Mouse (Mus musculus) intestine, embryonic 16.5 days (tissue): ENCODE results near the gene Sptb. TPM values are rescaled to one million over a fixed set of nuclear protein-coding genes. Genes with fewer than 3 reads are reported as not detected.

Experiments
- ATAC-seq: fragments of 200-750 bp; cut with Nextera tagmentation; 2 replicates; pipeline ENCODE4 v1.8.0; 2017; ENCODE audit warnings: moderate TSS enrichment, moderate library complexity
- H3K27ac ChIP-seq: fragments of 300-500 bp; sonication (generic); 2 replicates; pipeline ENCODE4 v1.5.1; 2014; ENCODE audit warnings: mild to moderate bottlenecking, low read length
- H3K27me3 ChIP-seq: fragments of 300-500 bp; sonication (generic); replicated peaks from 2 replicates; pipeline ENCODE4 v1.6.1; 2014; ENCODE audit warnings: low read length, control low read depth, mixed read lengths; ENCODE audit not compliant: control insufficient read depth, insufficient read depth
- H3K36me3 ChIP-seq: fragments of 300-500 bp; sonication (generic); 2 replicates; pipeline ENCODE4 v1.6.1; 2014; ENCODE audit warnings: low read length, control low read depth; ENCODE audit not compliant: control insufficient read depth, insufficient read depth
- H3K4me1 ChIP-seq: fragments of 300-500 bp; sonication (generic); 2 replicates; pipeline ENCODE4 v1.6.1; 2014; ENCODE audit warnings: low read length, control low read depth, mixed read lengths; ENCODE audit not compliant: control insufficient read depth, insufficient read depth
- H3K4me2 ChIP-seq: fragments of 300-500 bp; sonication (generic); 2 replicates; pipeline ENCODE4 v1.6.1; 2014; ENCODE audit warnings: low read depth, low read length, control low read depth
- H3K4me3 ChIP-seq: fragments of 300-500 bp; sonication (generic); 2 replicates; pipeline ENCODE4 v1.5.1; 2014; ENCODE audit warnings: mild to moderate bottlenecking, low read length
- H3K9ac ChIP-seq: fragments of 300-500 bp; sonication (generic); 2 replicates; pipeline ENCODE4 v1.6.1; 2014; ENCODE audit warnings: low read depth, low read length
- H3K9me3 ChIP-seq: fragments of 300-500 bp; sonication (generic); 2 replicates; pipeline ENCODE4 v1.6.1; 2016; ENCODE audit warnings: low read length, control low read depth; ENCODE audit not compliant: control insufficient read depth
- WGBS: fragments of 180-500 bp; shearing (Covaris S2); extraction: QIAGEN DNeasy Blood & Tissue Kit; methylation state at CpG from one replicate; pipeline ENCODE4 v1.1.7; 2014; 5-methylcytosine and 5-hydroxymethylcytosine counted together
- polyA plus RNA-seq: library from polyadenylated mRNA; unstranded; fragments of >200 nt; fragmentation: Nextera tagmentation; extraction: Ambion mirVana; gene quantifications from 2 replicates; pipeline ENCODE4 v1.2.1, GENCODE M21; 2015

Sptb gene
- polyA plus RNA-seq, 1 experiment from 2014 or later = 1.2 TPM

GRCm38 (mm10) chr12:76618175-76618574 is 92.2 kb downstream of the Sptb start:
- Histone ChIP-seq H3K27me3 (no peaks in the 10 kb centered on the region), H3K36me3 (no peaks in the 10 kb centered on the region), H3K4me1 (peaks cover 3% of the 10 kb centered on the region; the same call in 1 of the 2 replicates), H3K27ac (no peak overlapping the region), H3K4me3 (no peak overlapping the region), H3K4me2 (no peak overlapping the region), H3K9me3 (no peaks in the 10 kb centered on the region), H3K9ac (no peak overlapping the region)
- WGBS = 82% methylated on average over 4 of the region's 4 CpGs
- no peak for ATAC-seq

GRCm38 (mm10) chr12:76615580-76615937 is 94.8 kb downstream of the Sptb start:
- no peak overlapping the region for H3K4me3 ChIP-seq
- no peak overlapping the region for H3K27ac ChIP-seq
- H3K4me2 ChIP-seq = no peak overlapping the region
- no peaks in the 10 kb centered on the region for H3K9me3 ChIP-seq
- peaks cover 3% of the 10 kb centered on the region; the same call in 1 of the 2 replicates for H3K4me1 ChIP-seq
- H3K9ac ChIP-seq = no peak overlapping the region
- no peaks in the 10 kb centered on the region for H3K27me3 ChIP-seq
- H3K36me3 ChIP-seq = no peaks in the 10 kb centered on the region
- 75% methylated on average over 4 of the region's 4 CpGs for WGBS
- ATAC-seq = no peak

- Histone ChIP-seq H3K4me3 (no peak overlapping the region), H3K4me2 (no peak overlapping the region), H3K4me1 (peaks cover 3% of the 10 kb centered on the region; the same call in 1 of the 2 replicates), H3K27me3 (no peaks in the 10 kb centered on the region), H3K9me3 (no peaks in the 10 kb centered on the region), H3K27ac (0 out of 2 replicates have a peak overlapping the region, but pooled peaks have one; percentile 3), H3K9ac (no peak overlapping the region), H3K36me3 (no peaks in the 10 kb centered on the region)
- WGBS = 55% methylated on average over 12 of the region's 12 CpGs
- no peak for ATAC-seq
Measured at GRCm38 (mm10) chr12:76614868-76615579, 95.3 kb downstream of the Sptb start.

GRCm38 (mm10) chr12:76612621-76613020 is 97.7 kb downstream of the Sptb start:
- peaks cover 3% of the 10 kb centered on the region; the same call in 1 of the 2 replicates for H3K4me1 ChIP-seq
- no peak overlapping the region for H3K4me3 ChIP-seq
- ATAC-seq = no peak
- H3K36me3 ChIP-seq = no peaks in the 10 kb centered on the region
- 79% methylated on average over 12 of the region's 12 CpGs for WGBS
- H3K27ac ChIP-seq = no peak overlapping the region
- no peak overlapping the region for H3K4me2 ChIP-seq
- H3K9me3 ChIP-seq = no peaks in the 10 kb centered on the region
- H3K9ac ChIP-seq = no peak overlapping the region
- H3K27me3 ChIP-seq = no peaks in the 10 kb centered on the region

GRCm38 (mm10) chr12:76608997-76609565 is 101.3 kb downstream of the Sptb start:
- Histone ChIP-seq H3K27ac (no peak overlapping the region), H3K4me1 (no peaks in the 10 kb centered on the region), H3K9me3 (no peaks in the 10 kb centered on the region), H3K9ac (no peak overlapping the region), H3K27me3 (no peaks in the 10 kb centered on the region), H3K4me2 (no peak overlapping the region), H3K4me3 (no peak overlapping the region), H3K36me3 (no peaks in the 10 kb centered on the region)
- ATAC-seq = no peak
- 77% methylated on average over 15 of the region's 15 CpGs for WGBS

- Histone ChIP-seq H3K9ac (no peak overlapping the region), H3K27me3 (no peaks in the 10 kb centered on the region), H3K36me3 (no peaks in the 10 kb centered on the region), H3K4me1 (no peaks in the 10 kb centered on the region), H3K4me3 (no peak overlapping the region), H3K27ac (no peak overlapping the region), H3K4me2 (no peak overlapping the region), H3K9me3 (no peaks in the 10 kb centered on the region)
- 79% methylated on average over 11 of the region's 11 CpGs for WGBS
- no peak for ATAC-seq
Measured at GRCm38 (mm10) chr12:76608241-76608640, 102.1 kb downstream of the Sptb start.

- no peaks in the 10 kb centered on the region for H3K9me3 ChIP-seq
- H3K36me3 ChIP-seq = no peaks in the 10 kb centered on the region
- no peaks in the 10 kb centered on the region for H3K4me1 ChIP-seq
- H3K4me2 ChIP-seq = no peak overlapping the region
- H3K27ac ChIP-seq = no peak overlapping the region
- ATAC-seq = no peak
- H3K27me3 ChIP-seq = no peaks in the 10 kb centered on the region
- H3K9ac ChIP-seq = no peak overlapping the region
- H3K4me3 ChIP-seq = no peak overlapping the region
- WGBS = 65% methylated on average over 3 of the region's 3 CpGs
Measured at GRCm38 (mm10) chr12:76605837-76606236, 104.5 kb downstream of the Sptb start.

- Histone ChIP-seq H3K4me2 (no peak overlapping the region), H3K9me3 (no peaks in the 10 kb centered on the region), H3K9ac (no peak overlapping the region), H3K36me3 (no peaks in the 10 kb centered on the region), H3K4me3 (no peak overlapping the region), H3K27me3 (no peaks in the 10 kb centered on the region), H3K27ac (no peak overlapping the region), H3K4me1 (no peaks in the 10 kb centered on the region)
- 74% methylated on average over 4 of the region's 4 CpGs for WGBS
- ATAC-seq = no peak
Measured at GRCm38 (mm10) chr12:76604546-76604945, 105.8 kb downstream of the Sptb start.

GRCm38 (mm10) chr12:76603779-76604178 is 106.6 kb downstream of the Sptb start:
- no peak overlapping the region for H3K4me2 ChIP-seq
- no peaks in the 10 kb centered on the region for H3K9me3 ChIP-seq
- no peak for ATAC-seq
- H3K4me3 ChIP-seq = no peak overlapping the region
- H3K27me3 ChIP-seq = no peaks in the 10 kb centered on the region
- WGBS = 78% methylated on average over 9 of the region's 9 CpGs
- H3K27ac ChIP-seq = no peak overlapping the region
- H3K9ac ChIP-seq = no peak overlapping the region
- H3K4me1 ChIP-seq = no peaks in the 10 kb centered on the region
- H3K36me3 ChIP-seq = no peaks in the 10 kb centered on the region
